Mouse (Mus musculus): ENCODE results near the gene Zc3h14.

GRCm38 (mm10) chr12:98697202-98697601 lies 49.6 kb upstream of the Zc3h14 start:
- TF ChIP-seq POLR2A (IDR thresholded peaks at IDR 0.05; ENCODE audit: extremely low read depth, insufficient read depth, low read length) (no peak), CTCF (IDR thresholded peaks at IDR 0.05; ENCODE audit: extremely low read depth, insufficient read depth, low read length) (no peak)

All from cortical plate, adult 2 months (tissue).